Mouse (Mus musculus) embryonic facial prominence, embryonic 10.5 days (tissue): Measurements from ENCODE around the gene Cep152. TPM values are rescaled to one million over a fixed set of nuclear protein-coding genes. Genes with fewer than 3 reads are reported as not detected.

Source experiments
- DNase-seq: peaks from one replicate; pipeline ENCODE4 v3.0.0-alpha.2; 2017; ENCODE audit warnings: low spot score
- H3K27ac ChIP-seq: fragments of 300-500 bp; sonication (generic); replicated peaks from 2 replicates; pipeline ENCODE4 v1.5.1; 2016; ENCODE audit warnings: mild to moderate bottlenecking
- H3K27me3 ChIP-seq: fragments of 300-500 bp; sonication (generic); replicated peaks from 2 replicates; pipeline ENCODE4 v1.6.1; 2016; ENCODE audit warnings: low read depth, mild to moderate bottlenecking; ENCODE audit not compliant: poor library complexity, severe bottlenecking
- H3K36me3 ChIP-seq: fragments of 300-500 bp; sonication (generic); replicated peaks from 2 replicates; pipeline ENCODE4 v1.6.1; 2016; ENCODE audit warnings: mild to moderate bottlenecking, moderate library complexity
- H3K4me1 ChIP-seq: fragments of 300-500 bp; sonication (generic); 2 replicates; pipeline ENCODE4 v1.6.1; 2016
- H3K4me3 ChIP-seq: fragments of 300-500 bp; sonication (generic); 2 replicates; pipeline ENCODE4 v1.5.1; 2016; ENCODE audit warnings: mild to moderate bottlenecking, moderate library complexity
- H3K9me3 ChIP-seq: fragments of 300-500 bp; sonication (generic); 2 replicates; pipeline ENCODE4 v1.6.1; 2016; ENCODE audit warnings: mild to moderate bottlenecking
- WGBS: fragments of 180-500 bp; shearing (Covaris S2); methylation state at CpG from one replicate; pipeline ENCODE4 v1.1.7; 2016; 5-methylcytosine and 5-hydroxymethylcytosine counted together
- polyA plus RNA-seq: library from polyadenylated mRNA; unstranded; fragments of >200 nt; fragmentation: Nextera tagmentation; extraction: Ambion mirVana; gene quantifications from 2 replicates; pipeline ENCODE4 v1.2.1, GENCODE M21; 2016

Cep152 gene
- polyA plus RNA-seq, 1 experiment from 2014 or later = 11.5 TPM

DNA sequence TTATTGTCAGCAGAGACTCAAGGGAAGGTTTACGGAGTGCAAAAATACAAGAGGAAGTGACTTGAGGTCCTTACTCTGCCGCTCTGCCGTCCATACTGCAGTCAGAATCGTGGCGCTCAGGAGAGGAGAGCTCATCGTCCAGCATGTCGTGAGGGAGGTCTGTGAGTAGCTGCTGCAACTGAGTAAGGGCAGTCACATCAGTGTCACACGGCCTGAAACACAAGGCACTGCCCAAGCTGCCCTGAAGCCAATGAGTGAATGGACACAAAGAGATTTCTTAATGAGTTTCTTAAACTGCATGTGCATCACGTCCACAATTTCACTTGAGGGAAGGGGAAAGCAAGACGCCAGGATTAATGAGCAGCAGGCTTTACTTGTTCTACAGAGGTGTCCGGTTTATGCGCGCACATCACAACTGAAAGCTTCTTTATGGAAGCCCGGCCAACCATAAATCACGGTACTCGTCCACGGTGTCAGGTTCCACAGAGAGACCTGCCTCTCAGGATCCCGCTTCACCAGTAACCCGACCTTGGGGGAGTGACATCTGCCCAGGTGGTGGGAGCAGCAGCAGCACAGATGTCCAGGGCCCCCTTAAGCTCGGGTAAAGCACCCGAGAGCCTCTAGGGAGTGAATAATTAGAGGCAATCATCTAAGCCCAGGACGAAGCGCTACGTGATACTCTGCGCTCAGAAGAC, 4.6 kb downstream of the Cep152 start:
- Histone ChIP-seq H3K4me3 (peak overlapping the region; percentile 19; the same call in 1 of the 2 replicates), H3K4me1 (peaks cover 35% of the 10 kb centered on the region), H3K9me3 (no peaks in the 10 kb centered on the region), H3K36me3 (peaks cover 53% of the 10 kb centered on the region), H3K27ac (peak overlapping the region; percentile 73), H3K27me3 (no peaks in the 10 kb centered on the region)
- DNase-seq = peak; percentile 77
- WGBS = 53% methylated on average over 25 of the region's 25 CpGs

DNA sequence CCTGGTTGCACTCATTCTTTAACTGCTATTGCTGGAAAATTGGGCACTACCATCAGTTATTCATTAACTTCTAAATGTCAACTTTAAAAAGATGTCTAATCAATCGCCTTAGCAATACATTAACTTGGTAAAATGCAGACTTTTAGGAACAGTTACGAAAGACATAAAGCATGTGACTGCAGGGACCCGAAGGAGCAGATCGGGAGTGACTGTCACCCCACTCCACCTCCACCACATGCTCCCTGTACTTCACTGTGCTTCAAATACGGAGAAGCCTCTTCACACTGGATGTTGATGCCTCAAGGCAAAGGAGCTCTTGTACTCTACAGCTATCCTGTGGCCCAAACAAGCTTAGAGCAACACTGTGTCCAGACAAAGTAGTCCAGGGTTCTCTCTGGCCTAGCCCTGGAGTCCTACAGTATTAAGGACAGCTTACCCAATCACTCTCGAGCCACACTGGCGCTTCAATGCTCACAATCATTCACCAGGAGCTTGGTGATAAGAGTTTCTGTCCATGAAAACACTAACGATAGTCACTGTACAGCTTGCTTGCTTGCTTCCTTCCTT, 9.0 kb downstream of the Cep152 start:
- no peak for DNase-seq
- H3K9me3 ChIP-seq = no peaks in the 10 kb centered on the region
- H3K4me3 ChIP-seq = no peak overlapping the region
- 88% methylated on average over 8 of the region's 8 CpGs for WGBS
- peaks cover 9% of the 10 kb centered on the region for H3K4me1 ChIP-seq
- H3K36me3 ChIP-seq = peaks cover 96% of the 10 kb centered on the region
- no peaks in the 10 kb centered on the region for H3K27me3 ChIP-seq
- no peak overlapping the region for H3K27ac ChIP-seq

DNA sequence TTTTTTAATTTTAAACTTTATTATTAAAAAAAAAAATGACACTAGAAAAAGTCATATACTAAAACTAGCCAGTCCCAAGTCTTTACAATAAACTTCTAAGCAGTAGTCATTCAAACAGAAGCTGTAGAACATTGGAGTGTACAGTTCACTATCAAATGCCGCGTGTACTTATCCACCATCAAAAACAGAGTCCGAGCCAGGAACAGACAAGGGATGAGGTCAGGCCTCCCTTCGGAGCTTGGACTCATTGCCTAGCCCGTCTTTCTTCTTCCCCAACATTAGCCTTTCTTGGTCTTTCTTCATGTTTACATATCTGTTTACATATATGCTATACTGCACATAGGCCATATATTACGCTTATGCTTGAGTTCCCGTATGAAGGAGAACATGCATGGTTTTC, 9.5 kb downstream of the Cep152 start:
- no peaks in the 10 kb centered on the region for H3K9me3 ChIP-seq
- no peak overlapping the region for H3K4me3 ChIP-seq
- no peaks in the 10 kb centered on the region for H3K27me3 ChIP-seq
- 96% methylated on average over 7 of the region's 7 CpGs for WGBS
- H3K36me3 ChIP-seq = peaks cover 98% of the 10 kb centered on the region
- H3K4me1 ChIP-seq = peaks cover 4% of the 10 kb centered on the region
- no peak overlapping the region for H3K27ac ChIP-seq
- DNase-seq = no peak

DNA sequence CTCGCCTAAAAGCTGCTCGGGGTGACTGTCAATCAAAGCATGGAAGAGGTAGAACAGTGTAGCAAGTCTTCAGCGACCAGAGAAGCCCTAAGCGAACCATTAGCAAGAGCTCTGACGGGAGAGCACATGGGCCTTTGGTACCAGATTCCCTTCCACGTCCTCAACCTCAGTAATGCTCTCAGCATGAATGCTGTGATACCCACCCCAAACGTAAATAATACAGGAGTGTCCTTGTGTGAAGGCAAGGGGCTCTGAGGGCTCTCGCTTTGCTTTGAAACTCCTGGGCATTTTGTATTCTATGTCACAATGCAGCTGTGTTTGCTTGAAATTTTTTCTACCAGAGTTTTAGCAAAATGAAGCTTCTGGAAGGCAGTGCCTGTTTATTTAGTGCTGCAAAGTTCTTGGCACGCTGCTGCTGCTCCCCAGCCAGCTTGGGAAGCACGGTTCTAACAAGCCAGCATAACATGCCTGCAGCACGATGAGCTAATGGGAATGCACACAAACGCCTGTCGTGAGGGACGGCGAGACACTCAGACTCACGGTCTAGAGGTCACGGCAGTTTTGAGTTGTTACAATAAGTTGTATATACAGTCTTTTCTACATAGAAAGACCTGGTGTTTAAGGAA, 18.6 kb downstream of the Cep152 start:
- DNase-seq = no peak
- Histone ChIP-seq H3K27ac (no peak overlapping the region), H3K4me1 (no peaks in the 10 kb centered on the region), H3K27me3 (no peaks in the 10 kb centered on the region), H3K4me3 (no peak overlapping the region), H3K36me3 (peaks cover 96% of the 10 kb centered on the region), H3K9me3 (no peaks in the 10 kb centered on the region)
- 85% methylated on average over 17 of the region's 17 CpGs for WGBS

DNA sequence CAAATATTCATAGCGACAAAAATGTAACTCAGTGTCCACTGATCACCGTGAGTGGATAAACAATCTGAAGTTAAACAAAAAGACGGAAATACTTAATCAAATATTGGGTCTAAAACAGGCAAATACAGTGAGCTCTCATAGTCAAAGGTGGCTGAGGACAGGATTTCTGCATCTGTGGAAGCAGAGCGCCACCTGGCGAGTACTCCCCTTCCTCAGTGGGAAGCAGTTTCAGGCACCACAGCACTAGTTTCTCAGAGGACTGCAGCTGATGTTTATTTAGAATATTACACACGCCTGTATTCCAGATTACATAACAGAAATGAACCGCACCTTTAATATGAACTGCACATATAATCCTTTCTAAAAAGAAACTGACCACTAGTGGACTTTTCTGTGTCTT, 20.3 kb downstream of the Cep152 start:
- Histone ChIP-seq H3K27ac (no peak overlapping the region), H3K4me3 (no peak overlapping the region), H3K4me1 (no peaks in the 10 kb centered on the region), H3K27me3 (no peaks in the 10 kb centered on the region), H3K9me3 (no peaks in the 10 kb centered on the region), H3K36me3 (peaks cover 97% of the 10 kb centered on the region)
- DNase-seq = peak; percentile 50
- 79% methylated on average over 7 of the region's 7 CpGs for whole genome bisulfite sequencing

DNA sequence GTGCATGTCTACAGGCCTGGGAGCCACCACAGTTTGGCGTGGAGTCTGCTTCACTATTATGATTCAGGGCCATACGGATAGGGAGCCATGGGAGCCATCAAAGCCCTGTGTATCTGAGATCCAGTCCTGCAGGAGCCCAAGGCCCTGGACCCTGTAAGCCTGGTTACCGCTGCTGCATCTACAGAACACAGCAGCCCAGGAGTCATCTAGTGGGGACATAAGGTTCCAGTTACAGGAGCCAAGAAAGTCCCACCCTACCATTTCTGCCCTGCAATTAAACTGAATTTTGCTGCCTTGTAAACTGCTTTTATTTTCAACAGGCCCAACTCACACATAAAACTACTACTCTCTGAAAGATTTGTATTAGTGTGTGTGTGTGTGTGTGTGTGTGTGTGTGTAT, 21.9 kb downstream of the Cep152 start:
- H3K9me3 ChIP-seq = no peaks in the 10 kb centered on the region
- H3K27me3 ChIP-seq = no peaks in the 10 kb centered on the region
- H3K4me1 ChIP-seq = no peaks in the 10 kb centered on the region
- DNase-seq = no peak
- WGBS = 91% methylated on average over 3 of the region's 3 CpGs
- H3K4me3 ChIP-seq = no peak overlapping the region
- no peak overlapping the region for H3K27ac ChIP-seq
- peaks cover 98% of the 10 kb centered on the region for H3K36me3 ChIP-seq

DNA sequence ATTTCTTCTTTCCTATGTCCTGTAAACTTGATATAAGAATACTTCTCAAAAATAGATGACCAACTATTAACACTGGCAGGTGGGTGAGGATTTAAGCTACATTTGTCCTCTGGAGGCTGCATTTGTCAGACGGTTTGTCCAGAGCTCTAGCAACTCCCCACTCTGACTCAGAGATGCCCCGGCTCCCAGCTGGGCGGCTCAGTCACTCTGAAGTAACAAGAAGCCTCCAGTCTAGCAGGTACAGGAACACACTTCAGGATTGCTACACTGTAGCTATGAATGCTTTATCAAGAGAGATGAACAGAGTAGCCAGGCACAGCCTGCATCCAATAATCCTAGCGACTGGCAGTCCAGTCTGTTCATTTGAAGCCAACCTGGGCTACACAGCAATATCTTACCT, 26.0 kb downstream of the Cep152 start:
- 81% methylated on average over 4 of the region's 4 CpGs for WGBS

DNA sequence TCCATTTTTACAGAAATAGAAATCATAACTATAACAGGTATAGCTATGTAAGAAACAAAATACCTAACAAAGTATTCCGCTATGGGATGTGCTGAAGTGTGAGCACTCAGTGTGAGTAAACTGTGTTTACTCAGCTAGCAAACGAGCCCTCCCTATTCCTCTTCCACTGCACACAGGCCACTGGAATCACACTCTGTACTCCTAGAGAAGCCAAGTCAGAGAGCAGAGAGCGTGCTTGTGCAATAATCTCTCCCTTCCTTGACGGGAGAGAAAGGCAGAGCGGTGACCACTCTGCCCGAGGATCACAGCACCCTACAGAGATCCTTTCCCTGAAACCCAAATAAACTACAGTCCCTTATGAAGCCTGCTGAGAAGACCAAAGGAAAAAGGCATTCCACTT, 26.7 kb downstream of the Cep152 start:
- Histone ChIP-seq H3K9me3 (no peaks in the 10 kb centered on the region), H3K4me3 (no peak overlapping the region), H3K27me3 (no peaks in the 10 kb centered on the region), H3K4me1 (no peaks in the 10 kb centered on the region), H3K36me3 (peaks cover 96% of the 10 kb centered on the region), H3K27ac (no peak overlapping the region)
- 81% methylated on average over 6 of the region's 6 CpGs for WGBS
- DNase-seq = no peak

More for the DNA sequence above, 26.0 kb downstream of the Cep152 start:
- H3K36me3 ChIP-seq = peaks cover 96% of the 10 kb centered on the region
- no peaks in the 10 kb centered on the region for H3K27me3 ChIP-seq
- no peak for DNase-seq
- no peaks in the 10 kb centered on the region for H3K4me1 ChIP-seq
- no peak overlapping the region for H3K4me3 ChIP-seq
- H3K9me3 ChIP-seq = no peaks in the 10 kb centered on the region
- H3K27ac ChIP-seq = no peak overlapping the region

DNA sequence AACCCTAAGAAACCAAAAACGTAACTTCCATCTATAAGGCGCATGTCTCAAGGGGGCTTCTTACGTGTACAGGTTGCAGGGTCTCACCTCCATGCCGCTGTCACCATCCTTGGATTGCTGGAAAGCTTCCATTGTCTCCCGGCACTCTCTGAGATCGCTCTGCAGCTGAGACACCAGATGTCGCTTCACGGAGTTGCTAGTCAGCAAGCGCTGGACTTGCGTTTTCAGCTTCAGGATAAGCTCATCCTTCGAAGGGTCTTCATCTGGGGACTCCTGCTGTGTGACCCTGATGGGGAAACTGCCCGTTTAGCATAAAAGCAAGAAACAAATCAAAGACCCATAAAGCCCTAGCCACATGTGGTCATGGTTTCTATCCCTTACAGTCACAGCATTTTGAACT, 30.1 kb downstream of the Cep152 start:
- Histone ChIP-seq H3K27me3 (no peaks in the 10 kb centered on the region), H3K4me3 (no peak overlapping the region), H3K27ac (no peak overlapping the region), H3K4me1 (no peaks in the 10 kb centered on the region), H3K9me3 (no peaks in the 10 kb centered on the region), H3K36me3 (peaks cover 95% of the 10 kb centered on the region)
- 87% methylated on average over 12 of the region's 12 CpGs for WGBS
- DNase-seq = no peak

DNA sequence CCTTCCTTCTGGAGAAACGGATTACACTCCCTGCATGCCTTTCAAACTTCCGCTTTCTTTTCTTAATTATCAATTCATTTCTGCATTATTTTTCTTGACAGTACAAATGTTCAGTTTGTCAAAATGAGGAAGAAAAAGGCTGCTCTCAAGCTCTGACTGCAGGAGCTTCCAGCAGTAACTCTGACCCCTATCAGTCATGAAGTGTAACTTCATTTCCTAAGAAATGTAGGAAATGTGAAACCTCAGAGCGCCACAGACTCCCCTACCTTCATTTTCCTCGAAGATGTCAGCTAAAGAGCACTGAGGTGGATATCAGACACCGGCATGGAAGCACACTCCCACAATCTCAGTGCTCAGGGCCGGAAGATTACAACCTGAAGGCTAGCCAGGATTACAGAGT, 30.8 kb downstream of the Cep152 start:
- 87% methylated on average over 6 of the region's 6 CpGs for WGBS
- Histone ChIP-seq H3K4me1 (no peaks in the 10 kb centered on the region), H3K27ac (no peak overlapping the region), H3K36me3 (peaks cover 95% of the 10 kb centered on the region), H3K27me3 (no peaks in the 10 kb centered on the region), H3K9me3 (no peaks in the 10 kb centered on the region), H3K4me3 (no peak overlapping the region)
- DNase-seq = no peak

DNA sequence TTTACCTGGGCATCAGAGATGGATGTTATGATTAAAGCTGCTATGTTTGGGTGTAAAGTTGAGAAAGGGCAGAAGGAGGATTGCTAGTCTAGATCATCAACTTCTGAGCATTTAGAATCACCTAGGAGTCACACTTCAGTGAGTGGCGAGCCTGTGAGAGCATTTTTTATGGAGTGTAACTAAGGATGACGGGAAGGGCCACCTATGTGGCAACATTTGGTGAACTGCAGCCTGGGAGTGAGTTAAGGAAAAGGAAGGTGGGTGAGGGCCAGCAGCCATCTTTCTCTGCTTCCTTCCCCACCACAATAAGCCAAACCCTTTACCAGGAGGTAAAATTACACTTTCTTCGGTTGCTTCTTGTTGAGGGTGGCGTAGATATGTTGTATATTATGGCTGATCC, 33.0 kb downstream of the Cep152 start:
- peaks cover 99% of the 10 kb centered on the region for H3K36me3 ChIP-seq
- 92% methylated on average over 4 of the region's 4 CpGs for WGBS
- H3K4me1 ChIP-seq = no peaks in the 10 kb centered on the region
- no peak overlapping the region for H3K4me3 ChIP-seq
- no peaks in the 10 kb centered on the region for H3K27me3 ChIP-seq
- no peak for DNase-seq
- no peak overlapping the region for H3K27ac ChIP-seq
- H3K9me3 ChIP-seq = no peaks in the 10 kb centered on the region

DNA sequence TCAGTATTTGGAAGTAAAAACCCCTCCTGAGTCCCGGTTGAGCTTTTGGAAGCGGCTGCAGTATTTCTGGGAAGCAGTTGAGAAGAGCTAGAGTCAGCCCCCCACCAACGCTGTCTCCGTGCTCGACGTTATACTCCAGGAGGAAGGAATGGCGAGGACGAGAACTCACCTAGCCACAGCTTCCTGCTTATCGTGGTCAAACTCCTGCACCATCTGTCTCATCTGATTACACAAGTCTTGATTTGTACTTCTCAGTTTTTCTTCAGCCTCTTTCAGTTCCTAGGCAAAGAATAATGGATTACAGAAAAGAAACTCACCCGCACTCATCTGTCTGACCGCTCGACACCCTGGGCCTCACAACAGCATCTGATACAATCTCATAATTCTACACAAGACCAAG, 35.6 kb downstream of the Cep152 start:
- no peaks in the 10 kb centered on the region for H3K27me3 ChIP-seq
- DNase-seq = no peak
- H3K27ac ChIP-seq = no peak overlapping the region
- 96% methylated on average over 12 of the region's 12 CpGs for WGBS
- peaks cover 99% of the 10 kb centered on the region for H3K36me3 ChIP-seq
- no peak overlapping the region for H3K4me3 ChIP-seq
- no peaks in the 10 kb centered on the region for H3K9me3 ChIP-seq
- no peaks in the 10 kb centered on the region for H3K4me1 ChIP-seq

DNA sequence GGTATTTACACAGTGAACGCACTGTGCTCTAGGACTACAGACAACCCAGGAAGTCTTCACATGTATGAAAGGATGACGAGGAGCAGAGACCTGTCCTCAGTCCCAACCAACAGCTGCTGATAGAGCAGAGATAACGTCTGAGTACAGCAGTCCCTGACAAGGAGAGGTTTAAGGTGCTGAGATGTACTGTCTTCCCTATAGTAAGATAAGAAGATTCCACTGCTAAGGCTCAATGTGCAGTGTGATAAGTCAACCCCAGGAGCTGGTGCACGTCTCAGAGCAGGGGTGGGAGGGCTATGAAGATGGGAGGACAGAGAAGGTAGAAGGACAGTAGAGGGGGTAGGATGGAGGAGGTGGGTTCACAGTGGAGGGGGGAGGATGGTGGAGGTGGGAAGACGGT, 43.8 kb downstream of the Cep152 start:
- Histone ChIP-seq H3K27ac (no peak overlapping the region), H3K4me3 (no peak overlapping the region), H3K9me3 (no peaks in the 10 kb centered on the region), H3K36me3 (peaks cover 98% of the 10 kb centered on the region), H3K4me1 (no peaks in the 10 kb centered on the region), H3K27me3 (no peaks in the 10 kb centered on the region)
- 86% methylated on average over 5 of the region's 5 CpGs for WGBS
- no peak for DNase-seq
